33 mouse cellular contexts compared by ENCODE assay signal in the genomic region with DNA sequence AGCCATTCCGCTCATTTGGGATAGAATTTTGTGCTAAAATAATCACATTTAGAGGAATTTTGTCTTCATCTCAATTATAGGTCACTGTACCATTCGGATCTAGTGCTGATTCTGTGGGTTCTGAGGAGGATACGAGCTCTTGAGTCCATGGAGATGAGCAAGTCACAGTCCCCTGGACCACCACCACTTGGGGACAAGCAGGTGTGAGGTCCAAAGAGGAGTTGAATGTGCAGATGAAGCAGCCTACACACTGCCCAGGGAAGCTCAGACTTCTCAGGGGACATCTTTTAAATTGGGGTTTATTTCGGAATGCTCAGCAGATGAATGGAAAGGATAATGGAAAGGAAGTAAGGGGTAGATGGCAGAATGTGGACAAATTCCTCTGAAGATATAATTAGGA.
"Had no signal": no experiment of that assay in that cellular context is flagged by ENCODE, and none has a peak within 500 bp of the region (broad histone marks: within the 10 kb centered on the region; RNA-seq: fewer than 3 reads in every experiment).

No protein-coding gene starts in this region.

- ATAC-seq: hindbrain, embryonic 16.5 days; hindbrain, postnatal 0 days; inflammation-experienced regulatory T-cells, adult 6 months; intestine, embryonic 15.5 days; intestine, embryonic 16.5 days had no signal

- H3K9ac ChIP-seq: heart, embryonic 12.5 days; heart, embryonic 13.5 days; heart, embryonic 15.5 days; hindbrain, embryonic 12.5 days; hindbrain, embryonic 13.5 days; hindbrain, embryonic 14.5 days; hindbrain, embryonic 15.5 days; intestine, embryonic 15.5 days; kidney, embryonic 15.5 days had no signal

- H3K4me1 ChIP-seq: hindbrain, embryonic 10.5 days; hindbrain, embryonic 12.5 days; hindbrain, embryonic 13.5 days; hindbrain, embryonic 15.5 days; intestine, embryonic 15.5 days had no signal

- H3K4me3 ChIP-seq: heart, embryonic 12.5 days; heart, embryonic 13.5 days; heart, embryonic 15.5 days; hindbrain, embryonic 10.5 days; hindbrain, embryonic 12.5 days; hindbrain, embryonic 13.5 days; hindbrain, embryonic 15.5 days; intestine, embryonic 15.5 days; kidney, embryonic 15.5 days; layer of hippocampus, adult 2 months; left cerebral cortex, adult 2 months had no signal

- H3K27ac ChIP-seq: heart, embryonic 13.5 days; heart, embryonic 15.5 days; hindbrain, embryonic 10.5 days; hindbrain, embryonic 12.5 days; hindbrain, embryonic 13.5 days; hindbrain, embryonic 14.5 days; hindbrain, embryonic 15.5 days; hindbrain, postnatal 0 days; intestine, embryonic 15.5 days; kidney, embryonic 15.5 days; kidney, postnatal 0 days; layer of hippocampus, adult 2 months; left cerebral cortex, adult 2 months had no signal

- H3K27me3 ChIP-seq: heart, embryonic 12.5 days; heart, embryonic 13.5 days; heart, embryonic 15.5 days; hindbrain, embryonic 12.5 days; hindbrain, embryonic 13.5 days; hindbrain, embryonic 15.5 days; intestine, embryonic 15.5 days; kidney, embryonic 15.5 days had no signal

- H3K4me2 ChIP-seq: heart, embryonic 11.5 days; heart, embryonic 12.5 days; heart, embryonic 13.5 days; heart, embryonic 15.5 days; hindbrain, embryonic 12.5 days; hindbrain, embryonic 13.5 days; hindbrain, embryonic 14.5 days; hindbrain, embryonic 15.5 days; intestine, embryonic 15.5 days; kidney, embryonic 15.5 days had no signal

- DNase-seq: heart, postnatal 14 days; heart, postnatal 36 days; heart, postnatal 4 days; kidney, adult 11 months; kidney, adult 18-20 months; kidney, adult 2 months; kidney, adult 8-10 months; kidney, adult 9 months; kidney, postnatal 10 days; kidney, postnatal 14 days; kidney, postnatal 25 days; kidney, postnatal 36 days; kidney, postnatal 4 days; layer of hippocampus, adult 9-11 months; layer of hippocampus, postnatal 36 days had no signal

- H3K9me3 ChIP-seq: heart, embryonic 12.5 days; heart, embryonic 13.5 days; heart, embryonic 15.5 days; hindbrain, embryonic 10.5 days; hindbrain, embryonic 12.5 days; hindbrain, embryonic 13.5 days; hindbrain, embryonic 15.5 days; intestine, embryonic 15.5 days; kidney, embryonic 15.5 days had no signal

- H3K36me3 ChIP-seq: hindbrain, embryonic 15.5 days had no signal
